Mouse (Mus musculus) forebrain, embryonic 10.5 days (tissue): Measurements from ENCODE around the gene Elmo1. TPM values are rescaled to one million over a fixed set of nuclear protein-coding genes. Genes with fewer than 3 reads are reported as not detected.

ENCODE experiments used
- DNase-seq: peaks from one replicate; pipeline ENCODE4 v3.0.0-alpha.2; 2017; ENCODE audit warnings: low spot score; ENCODE audit errors: extremely low spot score
- H3K27ac ChIP-seq: fragments of 300-500 bp; sonication (generic); 2 replicates; pipeline ENCODE4 v1.5.1; 2016; ENCODE audit warnings: mild to moderate bottlenecking
- H3K27me3 ChIP-seq: fragments of 300-500 bp; sonication (generic); 2 replicates; pipeline ENCODE4 v1.6.1; 2016; ENCODE audit warnings: mild to moderate bottlenecking; ENCODE audit not compliant: poor library complexity, severe bottlenecking
- H3K36me3 ChIP-seq: fragments of 300-500 bp; sonication (generic); replicated peaks from 2 replicates; pipeline ENCODE4 v1.6.1; 2016; ENCODE audit warnings: mild to moderate bottlenecking, moderate library complexity
- H3K4me1 ChIP-seq: fragments of 300-500 bp; sonication (generic); 2 replicates; pipeline ENCODE4 v1.6.1; 2016
- H3K4me3 ChIP-seq: fragments of 300-500 bp; sonication (generic); 2 replicates; pipeline ENCODE4 v1.5.1; 2016; ENCODE audit warnings: mild to moderate bottlenecking, moderate library complexity
- H3K9me3 ChIP-seq: fragments of 300-500 bp; sonication (generic); 2 replicates; pipeline ENCODE4 v1.6.1; 2016; ENCODE audit warnings: mild to moderate bottlenecking, moderate library complexity
- WGBS: fragments of 180-500 bp; shearing (Covaris S2); methylation state at CpG from one replicate; pipeline ENCODE4 v1.1.7; 2016; 5-methylcytosine and 5-hydroxymethylcytosine counted together
- polyA plus RNA-seq: library from polyadenylated mRNA; unstranded; fragments of >200 nt; fragmentation: Nextera tagmentation; extraction: Ambion mirVana; gene quantifications from 2 replicates; pipeline ENCODE4 v1.2.1, GENCODE M21; 2016

Gene Elmo1
- polyA plus RNA-seq, 1 experiment from 2014 or later, result 8.9 TPM

- WGBS, result 89% methylated on average over 5 of the region's 5 CpGs
- H3K36me3 ChIP-seq, result no peaks in the 10 kb centered on the region
- DNase-seq, result no peak
- H3K27me3 ChIP-seq, result no peaks in the 10 kb centered on the region
- no peaks in the 10 kb centered on the region for H3K4me1 ChIP-seq
- H3K4me3 ChIP-seq, result no peak overlapping the region
- H3K9me3 ChIP-seq, result no peaks in the 10 kb centered on the region
- H3K27ac ChIP-seq, result no peak overlapping the region
These were observed 121.4 kb downstream of the Elmo1 start for GRCm38 (mm10) chr13:20211780-20212179.

- WGBS, result 87% methylated on average over 6 of the region's 6 CpGs
- Histone ChIP-seq H3K36me3 (no peaks in the 10 kb centered on the region), H3K27me3 (no peaks in the 10 kb centered on the region), H3K27ac (no peak overlapping the region), H3K4me3 (no peak overlapping the region), H3K4me1 (no peaks in the 10 kb centered on the region), H3K9me3 (no peaks in the 10 kb centered on the region)
- DNase-seq, result no peak
These were observed 122.3 kb downstream of the Elmo1 start for GRCm38 (mm10) chr13:20212665-20213064.

GRCm38 (mm10) chr13:20213861-20214260, 123.5 kb downstream of the Elmo1 start:
- 88% methylated on average over 5 of the region's 5 CpGs for WGBS
- Histone ChIP-seq H3K4me1 (no peaks in the 10 kb centered on the region), H3K4me3 (no peak overlapping the region), H3K36me3 (no peaks in the 10 kb centered on the region), H3K27ac (no peak overlapping the region), H3K9me3 (no peaks in the 10 kb centered on the region), H3K27me3 (no peaks in the 10 kb centered on the region)
- no peak for DNase-seq

GRCm38 (mm10) chr13:20217453-20218090, 127.2 kb downstream of the Elmo1 start:
- H3K4me3 ChIP-seq, result no peak overlapping the region
- H3K9me3 ChIP-seq, result no peaks in the 10 kb centered on the region
- no peak overlapping the region for H3K27ac ChIP-seq
- WGBS, result 79% methylated on average over 4 of the region's 4 CpGs
- no peak for DNase-seq
- no peaks in the 10 kb centered on the region for H3K27me3 ChIP-seq
- H3K36me3 ChIP-seq, result no peaks in the 10 kb centered on the region
- H3K4me1 ChIP-seq, result no peaks in the 10 kb centered on the region

DNA sequence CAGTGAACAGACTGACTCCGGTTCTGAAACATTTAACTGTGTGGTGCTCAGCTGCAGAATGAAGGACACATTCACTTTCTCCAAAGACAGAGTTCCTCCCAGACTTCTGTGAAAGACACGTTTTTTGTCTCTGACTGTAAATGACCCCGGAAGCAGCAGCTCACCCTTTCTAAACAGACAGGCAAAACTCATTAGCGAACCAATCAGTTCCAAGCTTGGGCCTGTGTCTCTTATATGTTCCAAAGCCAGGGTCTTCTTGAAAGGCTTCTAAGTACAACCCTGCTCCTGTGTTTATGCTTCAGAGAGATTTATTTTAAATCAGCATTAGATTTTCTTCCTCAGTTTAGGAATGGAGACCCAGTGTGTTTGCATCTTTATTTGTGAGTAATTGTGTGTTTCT, 127.7 kb downstream of the Elmo1 start:
- H3K4me1 ChIP-seq, result no peaks in the 10 kb centered on the region
- no peaks in the 10 kb centered on the region for H3K9me3 ChIP-seq
- no peak overlapping the region for H3K4me3 ChIP-seq
- 79% methylated on average over 4 of the region's 4 CpGs for WGBS
- no peak for DNase-seq
- no peak overlapping the region for H3K27ac ChIP-seq
- no peaks in the 10 kb centered on the region for H3K27me3 ChIP-seq
- H3K36me3 ChIP-seq, result no peaks in the 10 kb centered on the region

DNA sequence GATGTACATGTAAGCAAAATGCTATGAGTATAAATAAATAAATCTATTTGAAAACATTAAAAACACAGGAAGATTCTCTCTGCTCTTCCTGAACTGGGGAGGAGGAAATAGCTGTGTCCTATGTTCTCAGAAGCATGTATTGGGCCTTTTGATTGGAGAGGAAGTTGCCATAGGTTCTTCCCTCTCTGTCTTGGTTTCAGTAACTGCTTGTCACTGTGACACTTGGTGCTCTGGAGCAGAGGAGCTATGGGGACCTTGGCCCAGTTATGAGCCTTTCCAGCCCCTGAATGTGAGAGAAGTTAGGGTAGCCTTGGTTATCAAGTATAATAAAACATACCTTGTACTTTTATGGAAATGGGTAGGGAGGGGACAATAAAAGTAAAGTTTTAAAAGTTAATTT, 130.0 kb downstream of the Elmo1 start:
- DNase-seq, result no peak
- Histone ChIP-seq H3K9me3 (no peaks in the 10 kb centered on the region), H3K27ac (no peak overlapping the region), H3K4me3 (no peak overlapping the region), H3K27me3 (no peaks in the 10 kb centered on the region), H3K36me3 (no peaks in the 10 kb centered on the region), H3K4me1 (no peaks in the 10 kb centered on the region)

- Histone ChIP-seq H3K27ac (no peak overlapping the region), H3K36me3 (no peaks in the 10 kb centered on the region), H3K27me3 (no peaks in the 10 kb centered on the region), H3K4me1 (peaks cover 4% of the 10 kb centered on the region; the same call in 1 of the 2 replicates), H3K9me3 (no peaks in the 10 kb centered on the region), H3K4me3 (no peak overlapping the region)
- no peak for DNase-seq
- WGBS, result 69% methylated on average over 11 of the region's 11 CpGs
These were observed 137.7 kb downstream of the Elmo1 start for GRCm38 (mm10) chr13:20227923-20228705.

DNA sequence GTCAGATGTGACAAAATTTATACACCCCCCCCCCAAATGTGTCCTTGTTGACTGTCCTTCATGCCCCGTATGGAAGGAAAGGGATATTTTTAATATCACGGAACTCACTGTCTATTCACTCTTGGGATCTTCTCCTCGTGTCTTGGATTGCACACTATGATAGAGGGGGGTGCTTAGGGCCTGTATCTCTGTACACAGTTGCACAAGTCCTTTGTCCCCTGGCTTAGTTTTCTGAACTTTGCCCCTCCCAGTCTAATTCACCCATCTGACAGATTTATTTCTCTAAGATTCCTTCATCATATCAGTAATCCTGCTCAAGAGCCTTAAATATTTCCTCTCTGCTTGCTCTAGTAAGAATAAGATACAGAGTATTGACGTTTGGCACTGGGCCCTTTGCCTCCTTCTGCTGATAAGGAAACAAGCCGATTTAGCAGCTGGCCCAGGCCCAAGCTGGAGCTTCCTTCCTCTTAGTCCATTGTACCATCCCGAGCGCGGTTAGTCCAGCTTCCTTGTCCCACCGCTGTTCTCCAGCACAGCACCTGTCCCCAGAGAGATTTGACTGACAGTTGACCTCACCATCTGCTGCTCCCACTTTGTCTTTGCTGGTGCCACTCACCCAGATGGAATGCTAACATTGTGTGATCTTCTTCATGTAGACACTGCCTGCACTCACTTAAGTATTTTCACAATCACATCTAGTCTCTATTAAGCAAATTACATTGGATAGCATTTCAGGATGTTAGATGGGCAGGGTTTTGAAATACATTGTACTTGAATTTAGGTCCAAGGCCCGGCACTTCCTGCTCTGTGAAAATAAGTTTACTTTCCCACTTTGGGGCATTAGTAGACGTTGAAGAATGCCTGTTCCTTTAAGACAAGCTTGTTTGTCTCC, 141.7 kb downstream of the Elmo1 start:
- H3K4me3 ChIP-seq, result no peak overlapping the region
- H3K9me3 ChIP-seq, result no peaks in the 10 kb centered on the region
- no peaks in the 10 kb centered on the region for H3K36me3 ChIP-seq
- no peaks in the 10 kb centered on the region for H3K27me3 ChIP-seq
- no peak for DNase-seq
- peaks cover 4% of the 10 kb centered on the region; the same call in 1 of the 2 replicates for H3K4me1 ChIP-seq
- H3K27ac ChIP-seq, result no peak overlapping the region
- 84% methylated on average over 11 of the region's 11 CpGs for WGBS

DNA sequence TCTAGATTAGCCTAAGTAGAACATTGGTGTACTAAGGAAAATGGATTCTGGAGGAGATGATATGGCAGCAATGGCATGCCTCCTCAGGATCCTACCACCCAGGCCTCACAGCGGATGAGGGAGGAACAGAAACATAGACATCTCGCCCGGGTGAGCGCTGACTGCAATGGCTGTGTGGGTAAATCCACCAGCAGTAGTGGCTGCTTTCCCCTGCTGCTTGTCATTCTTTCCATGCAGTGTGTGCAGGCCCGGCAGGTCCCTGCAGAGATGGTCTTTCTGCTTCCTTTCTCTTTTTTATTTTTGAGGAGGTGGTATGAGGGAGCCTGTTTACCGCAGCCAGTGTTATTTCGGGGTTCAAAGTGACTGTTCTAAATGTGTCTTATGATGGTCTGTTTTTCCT, 143.3 kb downstream of the Elmo1 start:
- no peaks in the 10 kb centered on the region for H3K27me3 ChIP-seq
- H3K9me3 ChIP-seq, result no peaks in the 10 kb centered on the region
- WGBS, result 89% methylated on average over 7 of the region's 7 CpGs
- DNase-seq, result no peak
- H3K4me1 ChIP-seq, result no peaks in the 10 kb centered on the region
- no peak overlapping the region for H3K27ac ChIP-seq
- H3K4me3 ChIP-seq, result no peak overlapping the region
- H3K36me3 ChIP-seq, result no peaks in the 10 kb centered on the region

- Histone ChIP-seq H3K36me3 (no peaks in the 10 kb centered on the region), H3K27me3 (no peaks in the 10 kb centered on the region), H3K9me3 (no peaks in the 10 kb centered on the region), H3K4me3 (no peak overlapping the region), H3K4me1 (no peaks in the 10 kb centered on the region), H3K27ac (no peak overlapping the region)
- WGBS, result 81% methylated on average over 5 of the region's 5 CpGs
- DNase-seq, result no peak
These were observed 147.2 kb downstream of the Elmo1 start for GRCm38 (mm10) chr13:20237615-20238014.

DNA sequence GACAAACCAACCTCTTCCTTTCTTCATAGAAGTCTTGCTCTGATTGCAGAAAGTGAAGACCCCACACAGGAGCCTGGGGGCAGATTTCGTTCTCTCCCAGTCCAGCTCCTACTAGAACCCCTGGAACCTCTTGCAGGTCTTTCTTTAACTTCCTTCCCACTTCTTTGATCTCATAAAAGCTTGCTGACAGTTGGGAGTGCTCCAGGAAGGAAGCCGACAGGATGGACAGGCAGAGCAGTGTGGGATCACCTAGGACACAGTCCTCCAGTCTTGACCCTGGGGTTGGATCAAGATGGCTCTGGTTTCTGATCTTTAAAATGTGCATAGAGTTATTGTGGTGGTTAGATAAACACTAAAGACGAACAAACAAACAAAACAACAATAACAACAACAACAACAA, 147.8 kb downstream of the Elmo1 start:
- Histone ChIP-seq H3K36me3 (no peaks in the 10 kb centered on the region), H3K4me1 (no peaks in the 10 kb centered on the region), H3K4me3 (no peak overlapping the region), H3K27me3 (no peaks in the 10 kb centered on the region), H3K9me3 (no peaks in the 10 kb centered on the region), H3K27ac (no peak overlapping the region)
- 69% methylated on average over 3 of the region's 3 CpGs for WGBS
- no peak for DNase-seq

DNA sequence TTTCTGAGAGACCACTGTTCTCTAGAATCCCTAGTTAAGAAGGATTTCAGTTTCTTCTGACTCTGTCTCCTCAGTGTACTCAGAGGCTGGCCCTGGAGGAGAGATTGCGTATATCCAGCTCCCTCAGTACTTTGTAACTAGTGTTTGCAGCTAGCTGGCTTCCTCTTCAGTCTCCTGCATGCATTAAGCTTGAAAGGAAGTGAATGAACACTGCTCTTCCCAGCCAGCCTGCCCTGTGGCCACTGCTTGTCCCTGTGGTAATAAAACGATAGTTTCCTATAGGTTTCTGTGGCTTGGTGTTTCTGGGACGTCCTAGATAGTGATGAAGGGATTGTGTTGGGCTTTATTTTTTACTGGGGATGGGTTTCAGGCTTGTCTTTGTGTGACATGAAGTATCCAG, 148.3 kb downstream of the Elmo1 start:
- no peak overlapping the region for H3K4me3 ChIP-seq
- WGBS, result 86% methylated on average over 3 of the region's 3 CpGs
- H3K27ac ChIP-seq, result no peak overlapping the region
- H3K4me1 ChIP-seq, result no peaks in the 10 kb centered on the region
- DNase-seq, result no peak
- no peaks in the 10 kb centered on the region for H3K9me3 ChIP-seq
- H3K36me3 ChIP-seq, result no peaks in the 10 kb centered on the region
- no peaks in the 10 kb centered on the region for H3K27me3 ChIP-seq
